Mouse (Mus musculus): ENCODE measurements at regions not wholly inside any gene's neighbourhood (a gene's known extent, or its start where the extent isn't known, plus 50 kb on each side); places are given as distances from the start of the nearest gene placed in this dataset.
A peak's percentile ranks its signal among the peaks of the same experiment; 100 is the strongest.

DNA sequence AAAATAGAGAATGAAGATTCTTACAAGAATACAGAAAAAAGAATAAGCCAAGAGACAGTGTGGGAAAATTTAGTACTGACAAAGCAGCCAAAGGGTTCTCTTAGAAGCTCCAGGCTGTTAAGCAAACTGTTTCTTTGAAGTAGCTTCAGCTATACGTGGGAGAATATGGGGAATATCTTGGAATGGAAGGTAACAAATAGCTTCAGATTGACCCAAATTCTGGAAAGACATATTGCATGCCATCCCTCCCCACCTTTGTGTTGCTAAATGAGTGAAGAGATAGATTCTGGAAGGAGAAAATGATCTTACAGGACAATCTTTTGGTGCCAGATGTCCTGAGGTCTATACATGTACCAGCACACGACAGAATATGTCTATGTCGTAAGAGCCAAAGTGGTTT is 591.9 kb upstream of the Cdh6 start:
- DNase-seq = no peak

DNA sequence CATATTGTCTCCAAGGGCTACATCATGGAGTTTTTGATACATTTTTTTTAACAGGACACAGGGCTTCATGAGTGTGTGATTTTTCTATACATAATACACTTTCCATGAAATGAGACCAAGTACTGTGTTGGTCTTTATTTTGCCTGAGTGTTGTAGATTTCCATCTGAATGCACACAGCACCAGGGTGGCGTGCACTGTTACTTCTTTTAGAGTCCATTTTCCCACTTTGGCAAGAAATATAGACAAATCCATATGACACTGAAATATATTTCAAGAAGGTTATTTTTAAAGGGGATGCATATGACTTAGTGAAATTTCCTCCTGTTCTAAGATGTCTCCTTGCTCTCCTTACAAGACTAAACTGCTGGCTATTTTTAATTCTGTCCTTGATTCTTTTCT is 591.1 kb upstream of the Cdh6 start:
- no peak for DNase-seq

DNA sequence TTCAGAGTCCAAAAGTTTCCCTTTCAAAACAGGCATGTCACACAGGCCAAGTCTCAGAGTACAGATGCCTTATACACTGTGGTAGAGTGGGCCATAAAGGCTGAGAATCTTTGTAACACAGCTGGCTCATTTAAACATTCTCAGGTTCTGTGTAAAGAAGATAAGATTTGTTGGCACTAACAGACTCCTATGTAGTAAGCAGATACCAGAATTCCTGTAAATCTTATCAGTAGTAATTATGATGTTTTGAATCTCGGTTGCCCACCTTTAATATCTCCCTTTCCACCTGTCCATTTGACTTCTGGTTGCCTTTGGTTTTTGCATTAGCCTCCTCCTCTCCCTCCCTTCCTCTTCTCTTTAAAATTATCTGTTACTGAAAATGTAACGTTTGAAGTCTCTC is 573.1 kb upstream of the Cdh6 start:
- DNase-seq = no peak

DNA sequence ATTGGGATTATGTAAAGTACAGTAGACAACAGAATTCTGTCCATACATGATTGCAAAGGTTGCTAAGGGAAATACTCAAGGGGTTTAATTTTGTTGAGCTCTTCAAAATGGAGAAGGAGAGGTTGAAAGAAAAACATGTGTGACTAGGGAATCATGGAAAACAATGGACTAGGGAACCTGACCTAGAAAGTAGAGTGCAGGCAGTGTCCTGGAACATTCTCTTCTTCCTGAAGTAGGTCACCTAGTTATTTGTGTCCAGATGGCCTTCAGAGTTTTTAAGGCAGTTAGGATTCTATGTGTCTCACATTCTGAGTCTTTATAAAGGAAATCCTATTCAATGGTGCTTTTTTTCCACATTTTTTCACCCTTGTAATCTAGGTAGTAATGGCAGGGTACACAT is 532.8 kb upstream of the Cdh6 start:
- no peak for DNase-seq

DNA sequence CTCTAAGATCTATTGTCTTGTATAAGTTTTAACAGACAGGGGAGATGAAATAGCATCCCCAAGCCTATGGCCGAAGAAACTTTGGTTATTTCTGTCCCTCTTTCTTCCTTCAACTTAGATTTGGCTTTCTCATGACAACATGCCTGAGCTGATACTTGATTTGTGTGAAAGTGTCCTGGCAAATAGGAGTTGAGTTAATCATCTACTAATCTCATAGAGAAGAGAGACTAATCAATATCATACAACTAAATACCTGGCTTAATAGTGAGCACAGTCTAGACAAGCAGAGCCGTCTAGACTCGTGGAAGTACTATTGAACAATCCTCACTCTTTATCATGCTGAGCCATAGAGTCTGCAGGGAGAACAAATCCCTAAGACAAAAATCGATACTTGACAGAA is 531.7 kb upstream of the Cdh6 start:
- no peak for DNase-seq

DNA sequence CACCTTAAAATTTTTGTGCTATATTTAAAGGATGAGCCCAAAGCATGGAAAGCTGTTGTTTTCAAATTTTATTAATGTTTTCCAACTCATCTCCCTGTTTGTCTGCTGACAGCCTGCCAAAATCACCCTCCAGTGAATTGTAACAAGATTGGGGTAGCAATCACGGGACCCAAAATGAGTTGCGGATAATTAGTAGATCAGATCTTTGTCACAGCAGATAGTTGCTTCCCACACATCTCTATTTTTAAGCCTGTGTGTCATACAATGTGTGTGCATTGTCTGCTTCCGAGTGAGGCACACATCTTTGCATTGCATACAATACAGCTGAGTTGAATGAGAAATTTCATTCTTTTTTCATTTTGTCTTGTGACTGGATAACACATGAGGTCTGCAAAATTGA is 494.7 kb upstream of the Cdh6 start:
- DNase-seq = no peak

DNA sequence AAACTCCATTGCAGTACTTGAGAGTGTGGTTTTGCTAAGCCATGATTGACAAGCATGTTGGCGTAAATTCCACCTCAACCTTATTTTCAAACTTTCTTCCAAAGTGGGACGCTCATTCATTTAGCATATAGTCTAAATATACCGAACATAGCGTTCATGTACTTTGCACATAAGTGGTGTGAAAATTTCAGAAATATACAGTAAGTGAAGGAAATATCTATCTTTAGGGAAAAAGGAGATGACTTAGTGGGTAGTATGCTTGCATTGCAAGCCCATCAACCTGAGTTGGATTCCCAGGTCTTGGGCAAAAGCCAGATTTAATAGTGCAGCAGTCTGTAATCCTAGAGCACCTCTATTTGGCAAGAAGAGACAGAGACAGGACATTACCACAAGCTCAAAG is 493.8 kb upstream of the Cdh6 start:
- no peak for DNase-seq

DNA sequence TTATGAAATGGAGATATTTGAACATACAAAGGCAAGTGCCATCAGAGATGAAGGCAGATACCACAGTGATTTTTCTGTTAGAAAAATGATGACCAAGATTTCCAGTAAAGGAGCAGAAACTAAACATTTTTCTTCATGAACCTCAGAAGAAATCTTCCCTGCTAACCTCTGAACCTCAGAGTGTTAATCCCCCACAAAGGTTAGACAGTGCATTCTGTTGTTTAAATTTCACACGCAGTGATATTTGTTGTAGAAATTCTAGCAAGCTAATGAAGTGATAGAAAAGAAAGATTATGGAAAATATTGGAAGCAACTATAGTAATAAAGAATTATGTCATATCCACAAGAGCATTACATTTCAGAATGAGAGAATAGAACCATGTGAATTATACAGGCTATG is 488.8 kb upstream of the Cdh6 start:
- DNase-seq = no peak

DNA sequence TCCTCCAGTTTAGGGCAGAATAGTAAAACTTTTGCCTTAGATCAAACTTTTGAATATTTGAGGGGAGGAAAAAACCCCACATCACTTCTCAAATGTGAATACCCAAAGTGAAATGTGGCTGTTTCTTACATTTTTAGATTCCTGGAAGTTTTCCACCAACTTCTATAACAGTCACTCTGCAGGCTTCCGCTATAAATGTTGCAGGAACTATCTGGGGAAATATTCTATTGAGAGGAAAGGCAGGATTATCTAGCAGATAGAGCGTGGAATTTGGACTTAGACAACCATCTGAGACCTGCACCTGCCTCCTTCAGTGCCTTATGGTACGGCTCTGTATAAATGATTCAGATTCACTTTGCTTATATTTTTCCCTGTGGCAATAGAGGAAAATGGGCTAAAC is 481.6 kb upstream of the Cdh6 start:
- no peak for DNase-seq

DNA sequence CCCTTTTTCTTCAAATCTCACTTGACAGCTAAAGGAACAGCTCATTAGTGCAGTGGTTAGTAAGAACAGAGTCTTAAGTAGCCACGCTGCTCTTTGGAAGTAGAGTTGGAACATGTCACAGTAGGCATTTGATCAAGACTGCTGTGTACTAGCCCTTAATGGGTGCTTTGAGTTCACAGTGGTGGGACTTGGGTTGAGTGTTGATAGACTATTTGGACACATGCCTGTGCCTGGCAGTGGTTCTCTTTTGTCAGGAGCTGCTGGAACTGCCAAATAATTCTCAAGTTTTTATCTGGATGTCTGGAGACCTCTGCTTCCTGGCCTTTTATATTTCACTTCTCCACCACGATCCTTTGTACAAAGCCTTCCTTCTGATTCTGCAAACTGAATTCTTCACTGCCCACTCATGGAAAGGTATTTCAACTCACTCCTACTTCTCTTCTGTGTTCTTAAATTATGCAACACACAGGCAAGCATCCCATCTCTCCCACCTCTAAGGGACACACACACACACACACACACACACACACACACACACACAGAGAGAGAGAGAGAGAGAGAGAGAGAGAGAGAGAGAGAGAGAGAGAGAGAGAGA is 462.0 kb upstream of the Cdh6 start:
- DNase-seq = no peak

DNA sequence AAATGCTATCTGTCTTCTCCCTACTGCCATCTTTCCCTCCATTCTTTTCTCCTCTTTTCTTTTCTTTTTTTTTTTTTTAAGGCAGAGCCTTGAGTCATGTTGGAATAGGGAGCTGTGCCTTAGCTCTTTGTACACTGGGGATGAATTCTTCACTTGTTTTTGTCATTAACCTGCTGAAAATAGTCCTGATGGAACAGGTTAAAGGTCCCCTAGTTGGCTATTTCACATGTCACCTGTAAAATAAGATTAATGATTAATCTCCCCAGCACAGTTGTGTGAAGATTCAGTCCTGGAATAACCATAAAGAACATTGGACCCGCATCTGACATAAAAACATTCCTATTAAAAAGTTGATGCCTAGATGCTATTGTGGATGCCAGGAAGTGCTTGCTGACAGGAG is 428.7 kb upstream of the Cdh6 start:
- no peak for DNase-seq

DNA sequence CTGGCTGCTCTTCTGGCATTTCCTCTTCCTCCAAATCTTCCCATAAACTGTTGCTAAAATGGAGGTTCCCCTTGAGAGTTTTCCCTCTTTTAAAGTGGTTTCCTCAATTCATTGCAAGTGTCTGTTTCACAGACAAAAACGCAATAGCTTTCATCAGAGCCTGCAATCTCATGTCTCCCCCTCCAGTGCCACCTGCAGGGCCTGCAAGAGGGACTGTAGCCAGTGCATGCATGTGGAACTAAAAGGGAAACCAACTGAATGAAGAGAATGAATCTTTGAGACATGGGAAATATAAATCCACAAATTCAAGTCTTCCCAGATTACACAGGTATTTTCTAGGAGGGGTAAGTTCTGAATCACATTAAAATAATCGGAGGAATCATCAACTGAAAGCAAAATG is 424.4 kb upstream of the Cdh6 start:
- DNase-seq = no peak

DNA sequence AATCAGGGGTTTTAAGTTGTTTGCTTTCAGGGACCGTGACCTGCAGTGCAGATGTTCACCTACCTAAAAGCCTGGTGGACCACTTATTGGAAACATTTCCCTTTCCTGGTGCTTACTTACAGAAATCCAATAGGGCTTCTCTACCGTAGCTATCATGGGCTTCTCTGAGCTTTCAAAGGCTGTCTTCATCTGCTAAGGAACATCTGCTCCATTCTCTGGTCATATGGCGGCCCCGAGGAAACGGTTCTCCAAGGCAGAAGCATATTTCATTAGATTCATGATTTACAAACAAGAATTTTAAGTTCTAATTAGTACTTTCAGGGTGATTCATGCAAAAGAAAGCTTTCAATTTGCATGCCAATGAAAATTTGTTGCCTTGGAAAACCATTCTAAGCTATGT is 420.3 kb upstream of the Cdh6 start:
- peak; percentile 10 for DNase-seq

DNA sequence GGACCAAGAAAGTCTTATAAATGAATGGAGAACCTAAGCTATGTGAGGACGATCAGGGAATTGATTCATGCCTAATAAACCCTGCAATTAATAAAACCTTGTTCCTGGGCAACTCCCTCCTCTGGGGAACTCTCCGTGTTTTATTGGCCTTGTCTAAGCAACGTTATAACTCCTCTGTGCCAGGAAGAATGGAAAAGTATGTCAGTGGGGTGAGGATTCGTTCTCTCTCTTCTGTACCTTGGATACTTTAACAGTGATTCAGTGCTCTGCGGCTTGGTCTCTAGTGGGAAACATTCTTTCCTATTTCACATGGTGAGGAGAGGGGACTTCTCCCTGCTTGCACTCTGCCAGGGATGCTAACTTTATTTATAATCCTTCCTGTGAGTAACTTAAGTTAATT is 417.4 kb upstream of the Cdh6 start:
- no peak for DNase-seq

DNA sequence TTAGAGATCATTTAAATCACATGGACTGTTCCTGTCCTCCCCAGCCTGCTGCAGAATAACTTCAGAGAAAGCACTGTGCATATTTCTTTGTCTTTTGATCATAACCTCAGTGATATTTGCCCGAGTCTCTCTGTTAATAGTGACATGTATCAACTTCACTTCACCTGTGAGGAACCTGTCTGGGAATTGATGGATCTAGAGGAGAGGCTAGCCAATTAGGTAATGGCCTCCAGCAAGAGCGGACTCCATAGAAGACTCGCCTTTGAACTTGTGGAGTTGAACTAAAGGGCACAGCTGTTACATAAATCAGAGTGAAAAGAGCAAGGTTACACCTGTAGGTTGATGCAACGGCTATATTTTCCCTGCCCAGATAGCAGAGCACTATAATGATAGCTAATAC is 409.8 kb upstream of the Cdh6 start:
- peak; percentile 54 for DNase-seq

DNA sequence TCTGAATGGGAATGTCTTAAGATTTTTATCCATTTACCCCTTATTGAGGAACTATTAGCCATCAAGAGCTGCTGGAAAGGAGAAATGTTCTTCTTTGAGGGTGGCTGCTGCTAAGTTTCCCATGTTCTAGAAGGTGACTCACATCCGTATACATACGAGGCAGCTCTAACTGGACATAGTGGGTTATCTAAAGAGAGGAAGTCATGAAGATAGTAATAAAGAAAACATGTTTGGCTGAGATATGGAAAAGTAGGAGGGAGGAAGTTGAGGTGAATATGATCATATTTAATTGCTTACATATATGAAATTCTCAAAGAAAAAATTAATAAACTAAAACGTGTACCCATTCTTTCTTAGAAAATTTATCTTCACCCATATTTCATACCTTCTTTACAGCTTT is 408.7 kb upstream of the Cdh6 start:
- no peak for DNase-seq

DNA sequence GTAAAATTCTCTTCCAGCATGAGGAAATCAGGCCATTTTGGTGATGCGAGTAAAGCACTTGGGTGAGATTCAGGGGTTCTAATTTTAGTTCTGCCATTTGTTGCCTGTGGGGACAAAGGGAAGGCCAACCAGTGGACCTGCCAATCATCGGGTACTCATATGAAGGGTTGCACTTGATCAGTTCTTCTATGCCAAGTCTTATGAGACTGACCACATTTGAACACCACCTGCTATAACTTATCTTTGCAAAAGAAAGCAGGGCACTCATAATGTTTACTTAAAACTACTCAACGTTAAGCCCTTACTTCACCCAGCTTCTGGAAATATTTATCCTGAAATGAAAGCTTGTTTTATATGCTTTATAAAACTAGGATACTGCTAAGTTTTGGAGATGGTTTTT is 400.1 kb upstream of the Cdh6 start:
- DNase-seq = no peak

DNA sequence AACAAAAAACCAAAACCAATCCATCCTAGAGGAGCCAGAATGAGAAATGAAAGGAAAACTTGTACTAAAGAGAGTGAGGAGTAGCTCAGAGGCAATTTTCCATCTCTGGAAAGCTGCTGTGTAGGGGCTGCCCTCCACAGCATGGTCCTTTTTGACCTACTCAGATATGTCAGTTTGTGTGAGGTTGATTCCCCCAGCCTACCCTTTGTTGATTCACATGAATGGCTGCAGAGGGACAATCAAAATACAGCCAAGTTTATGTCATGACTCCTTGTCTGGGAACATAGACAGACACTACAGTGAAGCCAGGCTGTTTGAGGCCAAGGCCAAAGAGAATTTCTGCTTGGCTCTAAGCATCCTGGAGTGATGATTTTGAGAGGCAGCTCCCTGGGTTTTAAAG is 387.4 kb upstream of the Cdh6 start:
- DNase-seq = no peak

DNA sequence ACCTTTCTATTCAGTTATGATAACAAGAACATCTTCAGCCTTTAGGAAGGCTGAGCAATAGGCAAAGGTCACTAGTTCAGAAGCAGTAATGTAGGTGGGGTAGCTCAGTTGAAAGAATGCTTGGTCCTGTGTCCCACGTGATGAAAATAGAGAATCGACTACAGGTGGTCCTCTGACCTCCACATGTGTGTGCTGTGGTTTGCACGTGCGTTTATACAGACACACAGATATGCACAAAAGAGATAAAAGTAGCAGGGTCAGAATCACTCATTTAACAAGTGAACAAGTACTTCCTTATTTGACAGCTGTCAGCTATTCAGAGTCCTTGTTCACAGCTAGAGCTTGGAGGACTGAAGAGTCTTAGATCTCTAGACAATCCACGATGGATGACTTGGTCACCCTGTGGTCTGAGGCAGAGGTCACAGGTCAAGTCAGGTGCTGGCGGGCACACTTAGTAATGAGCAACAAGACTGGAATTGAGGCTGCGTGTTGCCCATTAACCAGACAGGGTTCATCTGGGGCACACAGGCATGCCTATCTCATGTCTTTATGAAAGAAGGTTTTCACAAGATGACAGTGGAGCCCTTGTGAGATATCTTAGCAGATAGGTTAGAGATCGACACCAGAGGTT is 375.8 kb upstream of the Cdh6 start:
- DNase-seq = no peak

DNA sequence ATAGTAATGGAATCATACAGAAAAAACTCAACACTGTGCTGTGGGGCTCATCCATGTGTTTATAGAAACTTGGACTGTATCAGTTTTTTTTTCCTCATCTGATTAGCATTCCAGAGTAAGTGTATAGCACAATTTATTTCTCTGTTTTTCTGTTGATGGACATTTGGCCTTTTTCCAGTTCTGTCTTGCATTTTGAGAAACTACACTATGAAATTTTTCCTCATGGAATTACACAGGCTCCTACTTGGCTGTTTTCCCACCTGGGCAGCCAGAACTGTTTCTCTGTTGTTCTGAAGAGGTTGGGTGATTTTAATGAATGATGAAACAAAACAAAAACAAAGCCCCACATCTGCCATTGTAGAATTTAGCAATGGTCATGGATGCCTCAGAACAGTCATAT is 366.6 kb upstream of the Cdh6 start:
- no peak for DNase-seq

DNA sequence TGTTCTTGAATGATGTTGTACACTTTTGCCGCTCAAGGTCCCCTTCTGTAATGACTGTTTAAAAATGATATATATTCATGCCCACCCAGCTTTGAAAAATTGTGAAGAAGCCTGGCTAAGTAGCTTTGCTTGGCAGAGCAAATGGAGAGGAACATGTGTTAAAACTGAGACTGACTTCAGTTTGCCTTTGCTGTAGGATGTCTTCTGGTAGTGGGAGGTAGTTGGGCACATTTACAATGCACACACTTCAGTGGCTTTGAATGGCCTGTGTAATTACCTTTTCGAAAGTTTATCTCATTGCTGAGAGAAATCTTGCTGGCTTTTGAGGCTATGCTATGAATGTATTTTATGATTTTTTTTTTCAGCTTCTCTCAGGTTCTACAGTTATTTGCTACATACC is 360.5 kb upstream of the Cdh6 start:
- no peak for DNase-seq

DNA sequence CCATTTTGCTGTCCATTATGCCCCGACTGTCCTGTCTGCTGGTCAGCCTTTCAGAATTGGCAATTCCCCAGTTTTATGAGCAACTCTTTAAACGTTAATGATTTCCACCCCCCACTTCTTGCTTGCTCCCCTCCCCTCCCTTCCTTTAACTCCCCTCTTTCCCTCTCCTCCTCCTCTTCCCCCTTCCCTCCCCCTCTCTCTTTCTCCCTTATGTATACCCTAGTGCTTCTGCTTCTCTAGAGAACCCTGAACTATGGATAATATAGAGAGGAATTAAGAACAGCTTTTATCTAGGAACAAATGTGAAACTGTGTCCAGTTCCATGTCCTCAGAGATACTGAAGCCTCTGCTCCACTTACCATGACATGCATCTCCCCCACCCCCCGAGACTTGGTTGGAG is 356.5 kb upstream of the Cdh6 start:
- DNase-seq = no peak

DNA sequence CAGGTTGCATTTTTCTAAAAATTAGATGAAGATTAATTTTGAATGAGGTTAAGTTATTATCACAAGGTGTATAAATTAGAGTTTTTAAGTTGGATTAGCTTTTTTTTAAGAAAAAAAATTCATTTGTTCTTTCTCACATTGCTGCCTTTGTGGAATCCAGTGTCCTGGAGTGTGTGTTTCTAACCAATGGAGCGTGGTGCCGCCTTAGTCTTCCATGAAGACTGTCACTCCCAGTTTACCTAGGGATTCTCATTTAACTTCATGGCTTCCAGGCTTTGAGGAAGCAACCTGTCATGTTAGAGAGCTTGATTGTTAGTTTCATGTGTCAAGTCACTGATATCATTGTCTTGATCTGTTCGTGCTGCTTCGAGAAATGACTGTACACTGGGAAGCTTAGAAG is 355.6 kb upstream of the Cdh6 start:
- no peak for DNase-seq

Data from embryo, embryonic 11 days (tissue).